Mouse (Mus musculus) brown adipose tissue, adult 24 weeks (tissue): ENCODE data around the gene Colgalt1. TPM values are rescaled to one million over a fixed set of nuclear protein-coding genes. Genes with fewer than 3 reads are reported as not detected.

Source experiments
- H3K27ac ChIP-seq: fragments of 200-500 bp; replicated peaks from 2 replicates; pipeline ENCODE4 v1.5.1; 2012; ENCODE audit warnings: low read depth, mild to moderate bottlenecking, low read length
- H3K4me1 ChIP-seq: fragments of 200-500 bp; 2 replicates; pipeline ENCODE4 v1.6.1; 2012; ENCODE audit warnings: low read length, mixed read lengths; ENCODE audit not compliant: control insufficient read depth, insufficient read depth, insufficient read length
- H3K4me3 ChIP-seq: fragments of 200-500 bp; 2 replicates; pipeline ENCODE4 v1.5.1; 2012; ENCODE audit warnings: low read depth, mild to moderate bottlenecking, low read length, moderate library complexity; ENCODE audit not compliant: insufficient read depth
- polyA plus RNA-seq: library from polyadenylated mRNA; stranded (reverse); fragments of >200 nt; gene quantifications from 2 replicates; pipeline ENCODE4 v1.2.4, GENCODE M21; 2012; ENCODE audit not compliant: missing spikeins, insufficient read depth, insufficient read length

Gene Colgalt1
- polyA plus RNA-seq, 1 experiment, result 20.1 TPM

- Histone ChIP-seq H3K4me3 (no peak overlapping the region), H3K4me1 (peaks cover 4% of the 10 kb centered on the region; the same call in 1 of the 2 replicates), H3K27ac (no peak overlapping the region)
Measured at GRCm38 (mm10) chr8:71575020-71575419, 35.8 kb upstream of the Colgalt1 start.

- H3K4me3 ChIP-seq, result no peak overlapping the region
- no peak overlapping the region for H3K27ac ChIP-seq
- H3K4me1 ChIP-seq, result no peaks in the 10 kb centered on the region; the same call in 1 of the 2 replicates
Measured at GRCm38 (mm10) chr8:71577856-71578387, 32.9 kb upstream of the Colgalt1 start.

GRCm38 (mm10) chr8:71579009-71579408 is 31.8 kb upstream of the Colgalt1 start:
- Histone ChIP-seq H3K4me1 (no peaks in the 10 kb centered on the region; the same call in 1 of the 2 replicates), H3K27ac (0 out of 2 replicates have a peak overlapping the region, but pooled peaks have one; percentile 29), H3K4me3 (no peak overlapping the region)

GRCm38 (mm10) chr8:71579476-71579875 is 31.3 kb upstream of the Colgalt1 start:
- Histone ChIP-seq H3K27ac (0 out of 2 replicates have a peak overlapping the region, but pooled peaks have one; percentile 29), H3K4me3 (no peak overlapping the region)

GRCm38 (mm10) chr8:71580201-71580600 is 30.6 kb upstream of the Colgalt1 start:
- Histone ChIP-seq H3K27ac (no peak overlapping the region), H3K4me3 (no peak overlapping the region), H3K4me1 (no peaks in the 10 kb centered on the region; the same call in 1 of the 2 replicates)

More at GRCm38 (mm10) chr8:71579476-71579875, 31.3 kb upstream of the Colgalt1 start:
- no peaks in the 10 kb centered on the region; the same call in 1 of the 2 replicates for H3K4me1 ChIP-seq

GRCm38 (mm10) chr8:71586891-71587290 is 23.9 kb upstream of the Colgalt1 start:
- H3K4me3 ChIP-seq, result no peak overlapping the region
- no peak overlapping the region for H3K27ac ChIP-seq
- H3K4me1 ChIP-seq, result peaks cover 2% of the 10 kb centered on the region; the same call in 1 of the 2 replicates

- Histone ChIP-seq H3K4me3 (no peak overlapping the region), H3K27ac (no peak overlapping the region), H3K4me1 (peaks cover 9% of the 10 kb centered on the region)
Measured at GRCm38 (mm10) chr8:71588762-71589161, 22.0 kb upstream of the Colgalt1 start.

- no peak overlapping the region for H3K27ac ChIP-seq
- peaks cover 12% of the 10 kb centered on the region for H3K4me1 ChIP-seq
Measured at GRCm38 (mm10) chr8:71591017-71591416, 19.8 kb upstream of the Colgalt1 start.

GRCm38 (mm10) chr8:71591471-71592373 is 19.1 kb upstream of the Colgalt1 start, which contains the start of gene Pgls:
TSS of gene Pgls (plus strand) at chr8:71592176.
- peak within 1 kb of the TSS; percentile 88 for H3K27ac ChIP-seq
- H3K4me3 ChIP-seq, result peak within 1 kb of the TSS; percentile 84
- peaks cover 12% of the 10 kb centered on the region for H3K4me1 ChIP-seq

More at GRCm38 (mm10) chr8:71591017-71591416, 19.8 kb upstream of the Colgalt1 start:
- peak overlapping the region; percentile 84 for H3K4me3 ChIP-seq

GRCm38 (mm10) chr8:71592374-71593170 is 18.2 kb upstream of the Colgalt1 start:
- Histone ChIP-seq H3K4me3 (peak overlapping the region; percentile 84), H3K4me1 (peaks cover 12% of the 10 kb centered on the region), H3K27ac (peak overlapping the region; percentile 88)

- Histone ChIP-seq H3K4me3 (no peak overlapping the region), H3K27ac (peak overlapping the region; percentile 88; the same call in 1 of the 2 replicates)
Measured at GRCm38 (mm10) chr8:71593556-71594323, 17.1 kb upstream of the Colgalt1 start.

GRCm38 (mm10) chr8:71594324-71594722 is 16.5 kb upstream of the Colgalt1 start:
- H3K4me1 ChIP-seq, result peaks cover 12% of the 10 kb centered on the region
- no peak overlapping the region for H3K4me3 ChIP-seq
- H3K27ac ChIP-seq, result no peak overlapping the region

More at GRCm38 (mm10) chr8:71593556-71594323, 17.1 kb upstream of the Colgalt1 start:
- H3K4me1 ChIP-seq, result peaks cover 12% of the 10 kb centered on the region

- Histone ChIP-seq H3K4me1 (peaks cover 12% of the 10 kb centered on the region), H3K27ac (no peak overlapping the region), H3K4me3 (no peak overlapping the region)
Measured at GRCm38 (mm10) chr8:71595862-71596261, 14.9 kb upstream of the Colgalt1 start.

- no peak overlapping the region for H3K4me3 ChIP-seq
- no peak overlapping the region for H3K27ac ChIP-seq
- peaks cover 10% of the 10 kb centered on the region for H3K4me1 ChIP-seq
Measured at GRCm38 (mm10) chr8:71596384-71596783, 14.4 kb upstream of the Colgalt1 start.
